Mouse (Mus musculus) megakaryocyte, embryonic 14.5 days (primary cell): ENCODE measurements at regions not wholly inside any gene's neighbourhood (a gene's known extent, or its start where the extent isn't known, plus 50 kb on each side); places are given as distances from the start of the nearest gene placed in this dataset.

Experiments
- H3K27me3 ChIP-seq: replicated peaks from 2 replicates; pipeline ENCODE3; 2012; ENCODE audit warnings: inconsistent platforms
- H3K36me3 ChIP-seq: replicated peaks from 2 replicates; pipeline ENCODE3; 2012; ENCODE audit warnings: low read length, inconsistent platforms, mixed read lengths
- H3K4me1 ChIP-seq: 2 replicates; pipeline ENCODE4 v1.6.1; 2012; ENCODE audit warnings: inconsistent platforms
- H3K4me3 ChIP-seq: replicated peaks from 2 replicates; pipeline ENCODE3; 2012; ENCODE audit warnings: moderate library complexity, mild to moderate bottlenecking, inconsistent platforms
- H3K9me3 ChIP-seq: 2 replicates; pipeline ENCODE4 v1.6.1; 2012; ENCODE audit warnings: inconsistent platforms
- FLI1 ChIP-seq: IDR thresholded peaks from 2 replicates; pipeline ENCODE4 v1.6.1; 2012; ENCODE audit warnings: low read length, inconsistent platforms, mixed read lengths
- GATA1 ChIP-seq: IDR thresholded peaks from 3 replicates; pipeline ENCODE4 v1.6.1; 2012; ENCODE audit warnings: mixed read lengths, low read length, inconsistent platforms, borderline replicate concordance

GRCm38 (mm10) chr4:105656071-105656655 lies 133.5 kb upstream of the Gm12728 start:
- Histone ChIP-seq H3K36me3 (no peaks in the 10 kb centered on the region), H3K4me1 (peaks cover 47% of the 10 kb centered on the region), H3K4me3 (no peak overlapping the region), H3K9me3 (no peaks in the 10 kb centered on the region), H3K27me3 (no peaks in the 10 kb centered on the region)
- TF ChIP-seq FLI1, result no peak
- TF ChIP-seq GATA1, result no peak

DNA sequence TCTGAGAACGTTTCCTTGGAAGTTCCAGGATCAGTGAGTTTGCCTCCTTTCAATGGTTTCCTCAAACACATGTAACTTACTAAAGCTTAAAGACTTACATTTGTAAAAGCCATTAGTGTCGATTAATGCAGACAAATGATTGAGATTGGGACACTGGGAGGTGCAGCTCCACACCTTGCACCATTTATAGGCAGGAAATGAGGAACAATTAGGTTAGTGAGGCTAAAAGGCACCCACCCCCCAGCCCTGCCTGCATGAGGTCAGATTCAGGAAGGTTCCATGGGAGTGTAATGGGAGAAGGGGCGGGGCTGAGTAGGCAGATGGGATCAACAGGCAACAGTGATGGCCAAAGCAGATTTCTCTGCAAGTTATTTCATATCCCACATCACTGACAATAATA lies 131.1 kb upstream of the Gm12728 start:
- Histone ChIP-seq H3K9me3 (peaks cover 7% of the 10 kb centered on the region), H3K4me1 (peaks cover 37% of the 10 kb centered on the region), H3K27me3 (no peaks in the 10 kb centered on the region), H3K4me3 (no peak overlapping the region), H3K36me3 (peaks cover 6% of the 10 kb centered on the region)
- TF ChIP-seq FLI1 (no peak), GATA1 (no peak)

GRCm38 (mm10) chr4:105676690-105677089 lies 113.0 kb upstream of the Gm12728 start:
- Histone ChIP-seq H3K27me3 (no peaks in the 10 kb centered on the region), H3K9me3 (peaks cover 7% of the 10 kb centered on the region), H3K36me3 (no peaks in the 10 kb centered on the region), H3K4me1 (peaks cover 14% of the 10 kb centered on the region), H3K4me3 (no peak overlapping the region)
- TF ChIP-seq GATA1, result no peak
- TF ChIP-seq FLI1, result no peak

- TF ChIP-seq GATA1, result no peak
- no peak for TF ChIP-seq FLI1
- no peaks in the 10 kb centered on the region for H3K36me3 ChIP-seq
- H3K4me3 ChIP-seq, result peak overlapping the region; percentile 21
- H3K9me3 ChIP-seq, result no peaks in the 10 kb centered on the region
- peaks cover 14% of the 10 kb centered on the region for H3K27me3 ChIP-seq
- H3K4me1 ChIP-seq, result peaks cover 24% of the 10 kb centered on the region
These were observed 99.0 kb upstream of the Gm12728 start for GRCm38 (mm10) chr4:105690716-105691115.

DNA sequence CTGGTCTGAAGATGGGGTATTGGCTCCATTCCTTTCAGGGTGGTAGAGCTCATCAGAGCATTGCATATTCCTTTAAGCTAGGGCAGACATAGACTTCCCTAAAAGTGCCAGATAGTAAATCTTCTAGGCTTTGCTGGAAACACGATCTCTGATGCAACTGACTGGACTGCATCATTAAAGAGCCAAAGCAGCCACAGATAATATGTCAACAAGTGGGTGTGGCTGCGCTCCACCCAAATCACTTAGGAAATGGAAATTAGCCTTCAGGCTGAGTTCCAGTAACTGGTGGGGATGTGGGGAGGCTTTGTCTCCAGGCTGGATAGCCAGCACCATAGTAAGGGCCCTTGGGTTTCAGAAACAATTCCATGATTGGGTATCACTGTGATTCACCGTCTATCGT lies 97.3 kb upstream of the Gm12728 start:
- peaks cover 28% of the 10 kb centered on the region for H3K4me1 ChIP-seq
- no peaks in the 10 kb centered on the region for H3K36me3 ChIP-seq
- no peaks in the 10 kb centered on the region for H3K9me3 ChIP-seq
- no peak overlapping the region for H3K4me3 ChIP-seq
- H3K27me3 ChIP-seq, result peaks cover 14% of the 10 kb centered on the region
- no peak for TF ChIP-seq GATA1
- TF ChIP-seq FLI1, result no peak

- Histone ChIP-seq H3K4me1 (peaks cover 34% of the 10 kb centered on the region), H3K4me3 (no peak overlapping the region), H3K36me3 (no peaks in the 10 kb centered on the region), H3K27me3 (peaks cover 10% of the 10 kb centered on the region), H3K9me3 (no peaks in the 10 kb centered on the region)
- TF ChIP-seq GATA1 (no peak), FLI1 (no peak)
These were observed 93.8 kb upstream of the Gm12728 start for GRCm38 (mm10) chr4:105695895-105696294.

GRCm38 (mm10) chr4:105697123-105697522 lies 92.5 kb upstream of the Gm12728 start:
- TF ChIP-seq GATA1 (no peak), FLI1 (no peak)
- Histone ChIP-seq H3K4me1 (peaks cover 22% of the 10 kb centered on the region), H3K9me3 (no peaks in the 10 kb centered on the region), H3K27me3 (peaks cover 5% of the 10 kb centered on the region), H3K36me3 (no peaks in the 10 kb centered on the region), H3K4me3 (no peak overlapping the region)

GRCm38 (mm10) chr4:105702036-105702435 lies 87.6 kb upstream of the Gm12728 start:
- TF ChIP-seq FLI1, result no peak
- TF ChIP-seq GATA1, result no peak
- Histone ChIP-seq H3K9me3 (no peaks in the 10 kb centered on the region), H3K36me3 (no peaks in the 10 kb centered on the region), H3K4me1 (peaks cover 23% of the 10 kb centered on the region), H3K4me3 (no peak overlapping the region), H3K27me3 (peaks cover 5% of the 10 kb centered on the region)

DNA sequence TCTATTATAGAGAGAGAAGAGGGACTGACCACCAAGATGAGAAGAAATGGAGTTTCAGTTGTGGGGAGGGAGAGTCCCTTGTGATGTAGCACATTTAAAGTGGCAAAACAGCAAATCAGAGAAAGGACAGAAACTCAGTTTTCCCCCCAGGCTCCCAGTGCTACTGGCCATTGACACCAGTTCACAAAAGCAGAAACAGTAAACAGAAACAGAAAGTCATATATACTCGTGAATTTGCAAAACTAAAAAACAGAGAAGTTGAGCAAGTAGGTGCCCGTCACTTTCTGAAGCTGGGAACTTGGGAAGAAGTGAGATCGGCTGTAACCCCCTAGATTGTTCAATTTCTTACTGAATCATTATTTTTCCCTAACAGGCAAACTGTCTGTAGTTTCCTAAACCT lies 86.3 kb upstream of the Gm12728 start:
- Histone ChIP-seq H3K4me3 (no peak overlapping the region), H3K36me3 (no peaks in the 10 kb centered on the region), H3K4me1 (peaks cover 18% of the 10 kb centered on the region), H3K27me3 (peaks cover 5% of the 10 kb centered on the region), H3K9me3 (no peaks in the 10 kb centered on the region)
- TF ChIP-seq FLI1, result no peak
- TF ChIP-seq GATA1, result no peak

DNA sequence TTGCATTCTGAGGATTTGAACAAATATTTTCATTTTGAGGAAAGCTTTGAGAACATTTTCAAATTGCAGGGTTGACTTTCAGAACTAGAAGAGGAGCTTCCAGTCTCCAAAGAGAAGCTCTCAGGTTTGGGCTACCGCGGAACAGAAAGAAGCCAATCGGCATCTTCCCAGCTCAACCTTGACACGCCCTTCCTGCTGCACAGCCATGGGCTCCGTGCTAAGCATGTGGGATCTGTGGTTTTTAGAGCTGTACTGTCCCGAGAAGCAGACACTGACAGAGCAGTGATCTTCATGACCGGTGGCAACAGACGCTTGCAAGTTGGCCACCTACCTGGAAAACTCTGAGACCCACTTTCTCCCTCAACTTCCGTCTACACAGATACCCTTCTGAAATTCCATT lies 85.4 kb upstream of the Gm12728 start:
- Histone ChIP-seq H3K9me3 (no peaks in the 10 kb centered on the region), H3K4me1 (peaks cover 11% of the 10 kb centered on the region), H3K36me3 (no peaks in the 10 kb centered on the region), H3K27me3 (peaks cover 5% of the 10 kb centered on the region), H3K4me3 (peak overlapping the region; percentile 59)
- TF ChIP-seq FLI1 (no peak), GATA1 (no peak)

GRCm38 (mm10) chr4:105705996-105706395 lies 83.7 kb upstream of the Gm12728 start:
- TF ChIP-seq GATA1, result no peak
- TF ChIP-seq FLI1, result no peak
- Histone ChIP-seq H3K9me3 (peaks cover 6% of the 10 kb centered on the region; the same call in 1 of the 2 replicates), H3K36me3 (no peaks in the 10 kb centered on the region), H3K4me3 (no peak overlapping the region), H3K27me3 (peaks cover 5% of the 10 kb centered on the region), H3K4me1 (peaks cover 9% of the 10 kb centered on the region)
